Mouse (Mus musculus) bone marrow macrophage, adult 2 months (primary cell): ENCODE results near the gene Zfp366. TPM values are rescaled to one million over a fixed set of nuclear protein-coding genes. Genes with fewer than 3 reads are reported as not detected.

Source experiments
- H3K27ac ChIP-seq: 2 replicates; pipeline ENCODE4 v1.5.1; 2012; ENCODE audit warnings: low read depth, low read length; ENCODE audit not compliant: insufficient read depth
- H3K4me1 ChIP-seq: 2 replicates; pipeline ENCODE4 v1.6.1; 2012; ENCODE audit warnings: low read length; ENCODE audit not compliant: control insufficient read depth, insufficient read depth
- H3K4me3 ChIP-seq: 2 replicates; pipeline ENCODE4 v1.5.1; 2012; ENCODE audit warnings: mild to moderate bottlenecking, low read length, moderate library complexity; ENCODE audit not compliant: insufficient read depth
- CTCF ChIP-seq: IDR thresholded peaks from 2 replicates; pipeline ENCODE4 v1.5.1; 2012; ENCODE audit warnings: low read depth, mild to moderate bottlenecking, low read length, moderate library complexity
- POLR2A ChIP-seq: IDR thresholded peaks from 2 replicates; pipeline ENCODE4 v1.6.1; 2012; ENCODE audit warnings: mild to moderate bottlenecking, low read depth, low read length, borderline replicate concordance
- polyA plus RNA-seq: library from polyadenylated mRNA; stranded (reverse); fragments of >200 nt; gene quantifications from 2 replicates; pipeline ENCODE4 v1.2.4, GENCODE M21; 2012; ENCODE audit not compliant: missing spikeins, insufficient read depth, insufficient read length

Gene Zfp366
- polyA plus RNA-seq, 1 experiment: 0.31 TPM

DNA sequence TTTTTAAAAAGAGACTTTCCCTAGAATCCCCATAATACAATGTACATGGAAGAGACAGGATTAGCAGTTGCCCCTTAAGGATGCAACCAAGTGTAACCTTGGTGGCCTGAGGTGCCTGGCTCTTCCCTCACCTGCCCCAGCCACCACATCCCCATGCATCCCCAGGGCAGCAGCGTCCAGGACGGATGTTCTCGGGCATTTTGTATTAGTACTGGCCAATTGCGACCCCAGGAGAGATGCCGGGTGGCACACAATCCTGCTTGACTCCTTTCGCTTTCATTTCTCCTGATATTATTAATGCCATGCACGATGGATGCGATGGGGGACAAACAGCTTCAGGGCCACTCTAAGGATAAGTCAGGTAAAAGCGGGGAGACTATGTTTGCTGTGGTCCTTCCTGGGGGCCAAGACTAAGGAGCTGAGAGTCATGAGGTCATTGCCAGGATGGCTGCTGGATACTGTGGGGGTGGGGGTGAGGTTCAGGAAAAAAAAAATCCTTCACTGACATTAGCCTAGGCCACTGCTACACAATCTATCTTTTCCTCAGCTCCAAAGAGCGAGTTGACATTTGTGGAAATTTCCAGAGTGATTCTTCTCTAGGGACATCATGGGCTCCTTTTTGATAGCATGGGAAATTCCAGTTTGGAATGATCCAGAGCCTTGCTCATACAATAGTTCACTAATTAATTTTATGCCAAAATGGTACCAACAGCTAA, 1.7 kb downstream of the Zfp366 start:
- TF ChIP-seq POLR2A (no peak), CTCF (no peak)
- H3K4me1 ChIP-seq: peaks cover 10% of the 10 kb centered on the region
- no peak overlapping the region for H3K27ac ChIP-seq
- H3K4me3 ChIP-seq: no peak overlapping the region

DNA sequence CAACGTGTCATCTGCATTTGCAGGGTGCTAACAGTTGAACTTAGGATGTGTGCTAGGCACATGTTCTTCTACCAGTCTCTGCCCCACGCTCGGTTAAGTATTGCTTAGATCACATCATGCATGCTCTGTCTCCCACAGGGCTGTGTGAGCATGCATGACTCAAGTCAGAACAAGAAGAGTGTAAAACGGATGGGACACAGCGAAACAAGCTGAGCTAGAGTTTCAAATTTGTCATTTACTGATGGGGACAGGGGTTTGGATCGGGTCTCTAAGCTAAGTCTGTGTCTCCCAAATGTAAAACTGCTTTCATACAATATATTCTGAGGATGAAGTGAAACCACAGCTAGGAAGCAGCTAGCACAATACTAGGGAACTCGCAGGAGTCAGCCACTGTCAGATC, 2.2 kb downstream of the Zfp366 start:
- Histone ChIP-seq H3K4me1 (peaks cover 10% of the 10 kb centered on the region), H3K4me3 (no peak overlapping the region), H3K27ac (no peak overlapping the region)
- TF ChIP-seq POLR2A (no peak), CTCF (no peak)

DNA sequence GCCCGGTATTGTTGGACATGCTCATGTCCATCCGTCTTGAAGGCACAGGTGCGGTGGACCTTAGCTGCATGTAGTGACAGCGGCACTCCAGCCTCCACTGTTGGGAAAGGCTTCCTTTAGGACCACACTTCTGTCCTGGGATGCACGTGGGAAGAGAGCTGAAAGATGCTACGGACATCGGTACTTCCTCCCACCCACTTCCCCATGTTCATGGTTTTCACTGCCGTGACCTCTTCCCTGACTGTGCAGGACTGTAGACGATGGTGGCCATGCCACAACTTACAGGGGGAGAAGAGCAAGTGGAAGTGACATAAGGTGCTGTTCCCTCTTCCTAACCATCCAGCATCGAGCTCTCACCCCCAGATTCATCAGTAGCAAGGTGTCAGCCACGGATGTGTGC, 2.8 kb downstream of the Zfp366 start:
- no peak for TF ChIP-seq POLR2A
- no peak for TF ChIP-seq CTCF
- H3K4me3 ChIP-seq: no peak overlapping the region
- H3K27ac ChIP-seq: no peak overlapping the region
- peaks cover 10% of the 10 kb centered on the region for H3K4me1 ChIP-seq

DNA sequence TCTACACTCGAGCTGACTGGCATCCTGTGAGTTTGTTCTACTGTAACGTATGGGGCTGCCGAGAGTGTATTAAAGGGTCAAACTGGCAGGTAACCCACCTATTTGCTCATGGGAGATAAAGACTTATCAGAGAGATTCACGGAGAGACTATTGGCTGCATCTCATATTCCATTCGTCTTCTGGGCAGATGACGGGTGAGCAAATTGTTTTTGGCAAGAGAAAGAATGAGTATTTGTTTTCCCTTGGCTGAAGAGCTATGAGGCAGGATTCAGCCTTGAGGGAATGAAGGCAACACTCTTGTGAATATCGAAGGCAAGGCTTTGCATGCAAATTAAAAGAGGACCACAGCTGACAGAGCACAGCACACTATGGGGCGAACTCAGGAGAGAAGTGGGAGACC, 4.0 kb downstream of the Zfp366 start:
- TF ChIP-seq CTCF (no peak), POLR2A (no peak)
- no peak overlapping the region for H3K4me3 ChIP-seq
- H3K4me1 ChIP-seq: peaks cover 10% of the 10 kb centered on the region
- H3K27ac ChIP-seq: no peak overlapping the region

DNA sequence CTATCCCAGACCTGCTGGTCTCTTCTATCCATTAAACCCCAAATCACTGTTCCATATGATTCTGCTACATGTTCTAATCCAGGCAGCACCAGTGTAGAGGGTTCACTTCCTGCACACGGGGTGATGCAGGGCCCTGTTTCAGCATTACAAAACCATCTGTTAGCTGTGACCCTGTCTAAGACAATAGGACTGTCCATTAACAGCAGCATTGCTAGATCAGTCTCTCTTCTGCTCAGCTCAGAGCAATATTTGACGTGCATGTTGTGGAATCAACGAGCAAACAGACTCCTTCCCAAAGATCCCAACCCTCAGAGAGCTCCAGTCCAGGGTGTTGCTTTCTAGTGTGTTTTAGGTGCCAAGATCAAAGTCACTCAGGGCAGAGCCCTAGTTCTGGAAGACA, 5.0 kb downstream of the Zfp366 start:
- Histone ChIP-seq H3K27ac (no peak overlapping the region), H3K4me1 (peaks cover 2% of the 10 kb centered on the region; the same call in 1 of the 2 replicates), H3K4me3 (no peak overlapping the region)
- TF ChIP-seq CTCF (no peak), POLR2A (no peak)

DNA sequence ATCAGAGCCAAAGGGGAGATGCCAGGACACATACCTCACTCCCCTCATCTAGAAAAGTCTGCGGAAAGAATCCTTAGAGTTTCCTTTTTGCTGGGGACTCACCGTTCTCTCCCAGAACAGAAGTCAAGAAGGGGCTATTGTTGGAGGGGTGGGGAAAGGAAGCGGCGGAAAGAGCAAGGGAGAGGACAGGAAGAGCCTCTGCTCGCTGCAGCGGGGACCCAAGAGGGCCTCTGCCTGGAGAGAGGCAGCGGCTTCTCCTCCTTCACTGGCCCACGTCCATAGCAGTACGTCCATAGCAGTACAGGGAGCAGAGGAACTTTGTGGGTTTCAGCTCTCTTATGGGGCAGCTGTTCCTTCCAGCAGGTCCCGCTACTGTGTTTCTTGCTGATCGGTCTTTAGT, 5.8 kb downstream of the Zfp366 start:
- Histone ChIP-seq H3K4me3 (no peak overlapping the region), H3K27ac (no peak overlapping the region), H3K4me1 (no peaks in the 10 kb centered on the region)
- TF ChIP-seq POLR2A: no peak
- TF ChIP-seq CTCF: no peak

DNA sequence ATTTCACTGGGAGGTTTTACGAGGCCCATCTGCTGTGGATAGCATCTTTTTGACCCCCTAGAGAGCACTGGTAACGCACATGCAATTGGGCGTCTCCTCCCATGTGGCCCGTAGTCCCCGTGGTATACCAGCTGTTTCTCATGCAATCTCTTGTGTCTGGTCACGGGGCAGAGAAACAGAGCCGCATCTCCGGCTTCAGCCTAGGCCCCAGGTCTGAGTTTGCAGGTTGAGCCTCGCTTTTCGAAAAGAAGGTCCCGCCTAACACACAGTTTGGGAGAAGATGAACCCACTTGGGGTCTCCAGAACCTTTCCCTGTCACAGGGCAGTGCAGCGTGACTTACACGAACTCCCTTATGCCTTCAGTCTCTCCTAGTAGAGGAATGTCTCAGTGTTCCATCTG, 6.4 kb downstream of the Zfp366 start:
- Histone ChIP-seq H3K4me3 (no peak overlapping the region), H3K27ac (no peak overlapping the region), H3K4me1 (no peaks in the 10 kb centered on the region)

DNA sequence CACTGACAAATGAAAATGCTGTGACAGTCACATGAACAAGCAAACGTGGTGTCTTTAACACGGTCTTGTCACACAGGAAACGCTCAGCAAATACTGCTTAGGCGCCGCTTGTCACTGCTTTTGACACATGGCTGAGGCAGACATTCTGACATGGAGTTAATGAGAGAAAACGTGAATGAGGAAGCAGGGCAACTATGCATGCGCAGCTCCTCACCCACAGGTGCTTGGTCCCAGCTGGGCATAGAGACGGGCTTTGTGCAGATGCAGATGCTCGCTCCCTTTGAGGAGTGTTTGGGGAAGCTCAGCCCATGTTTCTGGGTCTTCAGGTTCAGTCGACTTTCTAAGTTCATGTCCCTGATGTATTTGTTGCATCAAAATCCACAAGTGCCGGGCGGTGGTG, 11.7 kb downstream of the Zfp366 start:
- TF ChIP-seq CTCF (no peak), POLR2A (no peak)
- Histone ChIP-seq H3K4me3 (no peak overlapping the region), H3K27ac (no peak overlapping the region), H3K4me1 (no peaks in the 10 kb centered on the region)

More for the DNA sequence above, 6.4 kb downstream of the Zfp366 start:
- TF ChIP-seq POLR2A: no peak
- TF ChIP-seq CTCF: no peak

DNA sequence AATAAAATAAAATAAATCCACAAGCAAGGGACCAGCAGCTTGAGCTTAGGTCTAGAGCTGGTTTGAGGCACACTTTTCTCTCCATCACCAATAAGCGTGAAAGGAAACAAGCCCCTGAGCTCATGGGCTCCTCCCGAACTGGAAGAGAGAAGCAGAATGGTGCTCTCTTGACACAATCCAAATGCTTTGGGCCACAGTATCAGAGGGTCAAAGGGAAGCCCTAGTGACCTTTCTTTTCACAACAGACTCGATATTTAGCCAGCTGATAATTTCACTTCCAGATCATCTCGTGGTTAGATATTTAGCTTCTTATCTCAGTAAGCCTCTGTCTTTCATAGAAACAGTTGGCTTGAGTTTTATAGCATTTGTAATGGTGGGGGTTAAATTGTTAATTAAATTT, 12.2 kb downstream of the Zfp366 start:
- no peak overlapping the region for H3K4me3 ChIP-seq
- H3K27ac ChIP-seq: no peak overlapping the region
- TF ChIP-seq CTCF: no peak
- TF ChIP-seq POLR2A: no peak
- no peaks in the 10 kb centered on the region for H3K4me1 ChIP-seq

DNA sequence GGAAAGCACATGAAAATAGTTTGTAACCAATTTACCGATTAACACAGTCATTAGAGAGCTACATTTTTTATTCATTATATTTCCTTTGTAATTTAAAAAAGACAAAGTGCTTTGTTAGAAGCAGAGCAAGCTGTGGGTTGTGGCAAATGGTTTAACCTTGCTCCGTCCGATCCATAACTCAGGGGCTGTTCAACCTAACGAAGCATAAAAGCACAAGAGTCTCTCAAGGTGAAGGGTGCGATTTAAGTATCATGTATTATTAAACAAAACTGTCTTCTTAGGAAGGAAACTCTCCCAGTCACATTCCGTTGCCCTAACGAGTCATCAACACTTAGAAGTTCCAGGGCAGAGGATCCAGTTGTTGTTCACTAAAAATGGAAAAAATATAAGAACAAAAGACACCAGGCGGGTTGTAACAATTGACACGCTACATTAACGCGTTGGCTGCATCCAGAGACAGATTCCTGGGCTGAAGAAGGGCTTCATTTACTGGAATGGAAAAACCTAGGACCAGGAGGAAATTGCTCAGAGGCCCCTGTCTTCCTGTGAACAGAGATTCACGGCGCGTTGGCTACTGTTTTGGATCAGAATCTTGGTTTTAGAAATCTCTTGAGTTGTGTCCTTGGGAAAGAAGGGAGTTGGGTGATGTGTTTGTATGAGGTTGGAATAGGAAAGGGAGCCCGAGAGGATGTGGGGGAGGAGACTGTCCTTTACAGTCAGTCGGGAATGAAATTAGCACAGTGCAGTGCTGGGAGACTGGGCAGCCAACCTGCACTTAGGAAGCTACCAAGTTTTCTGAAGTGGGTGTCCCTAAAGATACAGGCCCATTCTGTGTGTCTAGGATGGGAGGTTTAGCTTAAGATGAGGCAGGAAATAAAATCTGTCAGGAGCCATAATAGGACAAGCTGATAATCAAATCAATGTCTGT, 17.3 kb downstream of the Zfp366 start:
- H3K4me1 ChIP-seq: no peaks in the 10 kb centered on the region
- no peak overlapping the region for H3K4me3 ChIP-seq

More for the DNA sequence above, 17.3 kb downstream of the Zfp366 start:
- no peak for TF ChIP-seq POLR2A
- no peak for TF ChIP-seq CTCF
- H3K27ac ChIP-seq: no peak overlapping the region
